Mouse (Mus musculus): ENCODE data around the gene Tmem110.

DNA sequence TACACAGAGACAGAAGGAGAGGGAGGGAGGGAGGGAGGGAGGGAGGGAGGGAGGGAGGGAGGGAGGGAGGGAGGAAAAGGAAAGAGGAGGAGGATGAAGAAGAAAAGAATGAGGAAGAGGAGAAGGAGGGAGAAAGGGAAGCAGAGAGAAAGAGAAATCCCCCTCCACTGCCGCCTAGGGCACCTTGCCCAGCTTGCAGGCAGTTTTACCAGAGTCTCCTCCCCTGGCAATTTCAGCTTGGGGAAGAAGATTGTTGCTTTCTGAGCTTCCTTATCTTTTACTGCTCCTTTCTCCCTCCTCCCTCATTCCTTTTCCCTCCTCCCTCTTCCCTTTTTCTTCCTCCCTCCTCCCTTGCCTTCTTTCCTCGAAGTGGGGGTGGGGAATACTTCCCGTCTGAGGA is 77.6 kb downstream of the Tmem110 start:
- no peak for TF ChIP-seq CEBPB (IDR thresholded peaks at IDR 0.05; ENCODE audit: low read depth)
- no peak for TF ChIP-seq CTCF (IDR thresholded peaks at IDR 0.05; ENCODE audit: control insufficient read depth, insufficient read depth, insufficient read length)
- TF ChIP-seq MAX (IDR thresholded peaks at IDR 0.05), result no peak
- TF ChIP-seq MYOD1 (IDR thresholded peaks at IDR 0.05; ENCODE audit: control insufficient read depth, insufficient read length, low read depth), result no peak
- TF ChIP-seq USF1 (IDR thresholded peaks at IDR 0.05; ENCODE audit: low read depth), result no peak

Data from C2C12 (cell line).